Mouse (Mus musculus): ENCODE measurements around the gene Cadm4. TPM values are rescaled to one million over a fixed set of nuclear protein-coding genes. Genes with fewer than 3 reads are reported as not detected.

Gene Cadm4
- polyA plus RNA-seq, 1 experiment from 2014 or later, result 1.8 TPM

GRCm38 (mm10) chr7:24486654-24487130 is 4.9 kb downstream of the Cadm4 start:
- H3K4me1 ChIP-seq (replicated peaks; ENCODE audit: control insufficient read depth, insufficient read depth, low read length), result no peaks in the 10 kb centered on the region
- no peak overlapping the region for H3K4me2 ChIP-seq (ENCODE audit: low read depth, low read length)
- H3K9ac ChIP-seq (ENCODE audit: low read length), result no peak overlapping the region
- H3K36me3 ChIP-seq (ENCODE audit: control insufficient read depth, insufficient read depth, low read length), result no peaks in the 10 kb centered on the region
- 40% methylated on average over 9 of the region's 9 CpGs for WGBS
- H3K27me3 ChIP-seq (ENCODE audit: control insufficient read depth, insufficient read depth, low read depth, low read length), result peaks cover 13% of the 10 kb centered on the region
- no peak overlapping the region for H3K4me3 ChIP-seq (ENCODE audit: low read length)
- no peak overlapping the region for H3K27ac ChIP-seq (ENCODE audit: low read length)
- no peaks in the 10 kb centered on the region for H3K9me3 ChIP-seq (ENCODE audit: control insufficient read depth, low read length)
- ATAC-seq (ENCODE audit: low read depth), result no peak

- no peak overlapping the region for H3K4me2 ChIP-seq (ENCODE audit: low read depth, low read length)
- H3K9ac ChIP-seq (ENCODE audit: low read length), result no peak overlapping the region
- ATAC-seq (ENCODE audit: low read depth), result no peak
- no peaks in the 10 kb centered on the region for H3K4me1 ChIP-seq (replicated peaks; ENCODE audit: control insufficient read depth, insufficient read depth, low read length)
- H3K9me3 ChIP-seq (ENCODE audit: control insufficient read depth, low read length), result no peaks in the 10 kb centered on the region
- H3K27ac ChIP-seq (ENCODE audit: low read length), result no peak overlapping the region
- H3K36me3 ChIP-seq (ENCODE audit: control insufficient read depth, insufficient read depth, low read length), result no peaks in the 10 kb centered on the region
- H3K27me3 ChIP-seq (ENCODE audit: control insufficient read depth, insufficient read depth, low read depth, low read length), result peaks cover 7% of the 10 kb centered on the region
- WGBS, result 24% methylated on average over 3 of the region's 3 CpGs
- H3K4me3 ChIP-seq (ENCODE audit: low read length), result no peak overlapping the region
Measured at GRCm38 (mm10) chr7:24487403-24487802, 5.6 kb downstream of the Cadm4 start.

- Histone ChIP-seq H3K4me2 (ENCODE audit: low read depth, low read length) (no peak overlapping the region), H3K27me3 (ENCODE audit: control insufficient read depth, insufficient read depth, low read depth, low read length) (peaks cover 3% of the 10 kb centered on the region; the same call in 1 of the 2 replicates), H3K9ac (ENCODE audit: low read length) (no peak overlapping the region), H3K4me3 (ENCODE audit: low read length) (no peak overlapping the region), H3K4me1 (replicated peaks; ENCODE audit: control insufficient read depth, insufficient read depth, low read length) (no peaks in the 10 kb centered on the region), H3K9me3 (ENCODE audit: control insufficient read depth, low read length) (no peaks in the 10 kb centered on the region), H3K27ac (ENCODE audit: low read length) (no peak overlapping the region), H3K36me3 (ENCODE audit: control insufficient read depth, insufficient read depth, low read length) (no peaks in the 10 kb centered on the region)
- 79% methylated on average over 8 of the region's 8 CpGs for WGBS
- no peak for ATAC-seq (ENCODE audit: low read depth)
Measured at GRCm38 (mm10) chr7:24488303-24488702, 6.5 kb downstream of the Cadm4 start.

GRCm38 (mm10) chr7:24499856-24500577 is 18.2 kb downstream of the Cadm4 start:
- H3K36me3 ChIP-seq (ENCODE audit: control insufficient read depth, insufficient read depth, low read length), result no peaks in the 10 kb centered on the region
- peak overlapping the region; percentile 63 for H3K4me2 ChIP-seq (ENCODE audit: low read depth, low read length)
- 10% methylated on average over 43 of the region's 43 CpGs for WGBS
- peak overlapping the region; percentile 44 for H3K4me3 ChIP-seq (ENCODE audit: low read length)
- H3K9me3 ChIP-seq (ENCODE audit: control insufficient read depth, low read length), result peaks cover 3% of the 10 kb centered on the region; the same call in 1 of the 2 replicates
- peak overlapping the region; percentile 39; the same call in 1 of the 2 replicates for H3K9ac ChIP-seq (ENCODE audit: low read length)
- peaks cover 7% of the 10 kb centered on the region; the same call in 1 of the 2 replicates for H3K4me1 ChIP-seq (replicated peaks; ENCODE audit: control insufficient read depth, insufficient read depth, low read length)
- ATAC-seq (ENCODE audit: low read depth), result peak; percentile 53
- H3K27me3 ChIP-seq (ENCODE audit: control insufficient read depth, insufficient read depth, low read depth, low read length), result peaks cover 52% of the 10 kb centered on the region
- no peak overlapping the region for H3K27ac ChIP-seq (ENCODE audit: low read length)

GRCm38 (mm10) chr7:24500929-24501328 is 19.1 kb downstream of the Cadm4 start:
- Histone ChIP-seq H3K4me2 (ENCODE audit: low read depth, low read length) (no peak overlapping the region), H3K4me1 (replicated peaks; ENCODE audit: control insufficient read depth, insufficient read depth, low read length) (peaks cover 9% of the 10 kb centered on the region), H3K4me3 (ENCODE audit: low read length) (no peak overlapping the region), H3K9me3 (ENCODE audit: control insufficient read depth, low read length) (peaks cover 3% of the 10 kb centered on the region; the same call in 1 of the 2 replicates), H3K27ac (ENCODE audit: low read length) (no peak overlapping the region), H3K27me3 (ENCODE audit: control insufficient read depth, insufficient read depth, low read depth, low read length) (peaks cover 52% of the 10 kb centered on the region), H3K36me3 (ENCODE audit: control insufficient read depth, insufficient read depth, low read length) (no peaks in the 10 kb centered on the region), H3K9ac (ENCODE audit: low read length) (no peak overlapping the region)
- ATAC-seq (ENCODE audit: low read depth), result no peak
- 29% methylated on average over 7 of the region's 7 CpGs for WGBS

DNA sequence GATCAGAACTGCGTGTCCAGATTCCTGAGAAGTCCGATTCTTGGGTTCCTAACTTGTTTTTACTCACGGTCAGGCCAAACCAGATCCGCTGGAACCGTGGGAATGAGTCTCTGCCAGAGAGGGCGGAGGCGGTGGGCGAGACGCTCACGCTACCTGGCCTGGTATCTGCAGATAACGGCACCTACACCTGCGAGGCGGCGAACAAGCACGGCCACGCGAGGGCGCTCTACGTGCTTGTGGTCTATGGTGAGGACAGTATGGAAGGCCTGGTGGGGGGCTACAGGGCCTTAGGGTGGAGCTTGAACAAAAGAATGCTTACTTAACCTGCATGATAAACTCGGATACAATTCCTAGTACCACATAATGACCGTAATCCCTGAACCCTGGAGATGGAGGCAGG is 19.7 kb downstream of the Cadm4 start:
- H3K4me1 ChIP-seq (replicated peaks; ENCODE audit: control insufficient read depth, insufficient read depth, low read length), result peaks cover 14% of the 10 kb centered on the region
- H3K27ac ChIP-seq (ENCODE audit: low read length), result no peak overlapping the region
- H3K4me3 ChIP-seq (ENCODE audit: low read length), result no peak overlapping the region
- WGBS, result 40% methylated on average over 21 of the region's 21 CpGs
- no peak overlapping the region for H3K9ac ChIP-seq (ENCODE audit: low read length)
- no peak overlapping the region for H3K4me2 ChIP-seq (ENCODE audit: low read depth, low read length)
- H3K27me3 ChIP-seq (ENCODE audit: control insufficient read depth, insufficient read depth, low read depth, low read length), result peaks cover 52% of the 10 kb centered on the region
- H3K36me3 ChIP-seq (ENCODE audit: control insufficient read depth, insufficient read depth, low read length), result no peaks in the 10 kb centered on the region
- no peak for ATAC-seq (ENCODE audit: low read depth)
- peaks cover 3% of the 10 kb centered on the region; the same call in 1 of the 2 replicates for H3K9me3 ChIP-seq (ENCODE audit: control insufficient read depth, low read length)

GRCm38 (mm10) chr7:24504004-24504403 is 22.2 kb downstream of the Cadm4 start:
- H3K9me3 ChIP-seq (ENCODE audit: control insufficient read depth, low read length), result peaks cover 3% of the 10 kb centered on the region; the same call in 1 of the 2 replicates
- 0 out of 2 replicates have a peak overlapping the region, but pooled peaks have one; percentile 22 for H3K4me2 ChIP-seq (ENCODE audit: low read depth, low read length)
- no peak overlapping the region for H3K27ac ChIP-seq (ENCODE audit: low read length)
- ATAC-seq (ENCODE audit: low read depth), result no peak
- H3K4me3 ChIP-seq (ENCODE audit: low read length), result no peak overlapping the region
- no peaks in the 10 kb centered on the region for H3K36me3 ChIP-seq (ENCODE audit: control insufficient read depth, insufficient read depth, low read length)
- H3K4me1 ChIP-seq (replicated peaks; ENCODE audit: control insufficient read depth, insufficient read depth, low read length), result peaks cover 21% of the 10 kb centered on the region
- H3K27me3 ChIP-seq (ENCODE audit: control insufficient read depth, insufficient read depth, low read depth, low read length), result peaks cover 41% of the 10 kb centered on the region
- no peak overlapping the region for H3K9ac ChIP-seq (ENCODE audit: low read length)
- WGBS, result 20% methylated on average over 8 of the region's 10 CpGs

DNA sequence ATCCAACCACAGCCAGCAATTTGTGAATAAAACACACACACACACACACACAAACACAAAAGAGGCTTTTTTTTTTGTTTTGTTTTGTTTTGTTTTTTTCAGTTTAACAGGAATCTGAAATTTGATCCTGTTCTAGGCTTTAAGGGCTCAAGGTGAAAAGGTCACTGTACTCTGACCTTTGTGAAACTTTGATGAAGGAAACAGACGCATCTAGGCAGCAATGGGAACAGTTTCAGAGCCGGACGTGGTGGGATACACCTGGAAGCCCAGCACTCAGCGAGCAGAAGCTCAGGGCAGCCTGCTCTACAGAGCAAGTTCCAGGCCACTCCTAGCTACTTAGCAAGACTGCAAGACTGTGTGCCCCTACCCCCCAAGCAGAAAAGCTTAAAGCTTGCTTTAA is 23.0 kb downstream of the Cadm4 start:
- Histone ChIP-seq H3K36me3 (ENCODE audit: control insufficient read depth, insufficient read depth, low read length) (no peaks in the 10 kb centered on the region), H3K4me1 (replicated peaks; ENCODE audit: control insufficient read depth, insufficient read depth, low read length) (peaks cover 18% of the 10 kb centered on the region), H3K9me3 (ENCODE audit: control insufficient read depth, low read length) (peaks cover 3% of the 10 kb centered on the region; the same call in 1 of the 2 replicates), H3K4me2 (ENCODE audit: low read depth, low read length) (no peak overlapping the region), H3K27ac (ENCODE audit: low read length) (no peak overlapping the region), H3K4me3 (ENCODE audit: low read length) (no peak overlapping the region), H3K27me3 (ENCODE audit: control insufficient read depth, insufficient read depth, low read depth, low read length) (peaks cover 32% of the 10 kb centered on the region), H3K9ac (ENCODE audit: low read length) (no peak overlapping the region)
- no peak for ATAC-seq (ENCODE audit: low read depth)
- 22% methylated on average over 4 of the region's 4 CpGs for WGBS

DNA sequence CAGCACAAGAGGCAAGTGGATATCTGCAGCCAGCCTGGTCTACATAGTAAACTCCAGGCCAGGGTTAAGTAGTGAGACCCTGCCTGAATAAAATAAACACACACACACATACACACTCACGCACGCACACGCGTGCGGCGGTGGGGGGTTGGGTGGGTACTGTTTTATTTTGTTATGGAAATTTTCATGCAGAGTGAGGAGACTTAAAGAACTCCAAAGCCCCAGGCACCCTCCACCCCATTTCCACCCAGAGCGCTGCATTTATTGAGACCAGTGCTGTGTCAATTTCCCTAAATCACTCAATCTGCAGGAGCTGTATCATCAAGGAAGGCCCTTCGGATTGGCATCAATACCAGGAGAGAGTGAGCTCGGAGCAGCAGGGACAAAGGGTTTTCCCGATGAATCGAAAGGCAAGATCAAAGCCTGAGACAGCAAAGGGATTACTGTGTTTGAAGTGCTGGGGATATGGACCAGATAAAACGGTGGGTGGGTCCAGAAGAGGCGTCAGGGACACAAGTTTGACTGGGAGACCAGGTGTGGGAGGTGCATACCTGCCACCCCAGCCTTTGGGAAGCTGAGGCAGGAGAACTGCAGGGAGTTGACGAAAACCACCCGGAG is 23.7 kb downstream of the Cadm4 start:
- H3K4me2 ChIP-seq (ENCODE audit: low read depth, low read length), result peak overlapping the region; percentile 68

More for the DNA sequence above, 23.7 kb downstream of the Cadm4 start:
- no peak overlapping the region for H3K4me3 ChIP-seq (ENCODE audit: low read length)
- H3K4me1 ChIP-seq (replicated peaks; ENCODE audit: control insufficient read depth, insufficient read depth, low read length), result peaks cover 17% of the 10 kb centered on the region
- no peak overlapping the region for H3K9ac ChIP-seq (ENCODE audit: low read length)
- no peak overlapping the region for H3K27ac ChIP-seq (ENCODE audit: low read length)
- peaks cover 25% of the 10 kb centered on the region for H3K27me3 ChIP-seq (ENCODE audit: control insufficient read depth, insufficient read depth, low read depth, low read length)
- H3K9me3 ChIP-seq (ENCODE audit: control insufficient read depth, low read length), result peaks cover 3% of the 10 kb centered on the region; the same call in 1 of the 2 replicates
- WGBS, result 26% methylated on average over 15 of the region's 15 CpGs
- no peak for ATAC-seq (ENCODE audit: low read depth)
- no peaks in the 10 kb centered on the region for H3K36me3 ChIP-seq (ENCODE audit: control insufficient read depth, insufficient read depth, low read length)
